Mouse (Mus musculus) lung, adult 2 months (tissue): ENCODE measurements around the gene Gm44596.

Source experiments
- CTCF ChIP-seq: fragments of 200-500 bp; IDR thresholded peaks from 2 replicates; pipeline ENCODE4 v1.5.1; 2011; ENCODE audit warnings: mild to moderate bottlenecking, low read length, control low read depth; ENCODE audit not compliant: insufficient read depth
- POLR2A ChIP-seq: fragments of 200-500 bp; IDR thresholded peaks from 2 replicates; pipeline ENCODE4 v1.6.1; 2011; ENCODE audit warnings: low read depth, mild to moderate bottlenecking, control low read depth, low read length, borderline replicate concordance; ENCODE audit errors: extremely low read depth

GRCm38 (mm10) chr6:128362381-128363006 lies 12.8 kb upstream of the Gm44596 start, which contains the start of the genes Rhno1 and Foxm1:
- TF ChIP-seq CTCF (no peak), POLR2A (0 out of 2 replicates have a peak, but pooled peaks have one; percentile 24)
